8 mouse cellular contexts compared by ENCODE assay signal in the genomic region with DNA sequence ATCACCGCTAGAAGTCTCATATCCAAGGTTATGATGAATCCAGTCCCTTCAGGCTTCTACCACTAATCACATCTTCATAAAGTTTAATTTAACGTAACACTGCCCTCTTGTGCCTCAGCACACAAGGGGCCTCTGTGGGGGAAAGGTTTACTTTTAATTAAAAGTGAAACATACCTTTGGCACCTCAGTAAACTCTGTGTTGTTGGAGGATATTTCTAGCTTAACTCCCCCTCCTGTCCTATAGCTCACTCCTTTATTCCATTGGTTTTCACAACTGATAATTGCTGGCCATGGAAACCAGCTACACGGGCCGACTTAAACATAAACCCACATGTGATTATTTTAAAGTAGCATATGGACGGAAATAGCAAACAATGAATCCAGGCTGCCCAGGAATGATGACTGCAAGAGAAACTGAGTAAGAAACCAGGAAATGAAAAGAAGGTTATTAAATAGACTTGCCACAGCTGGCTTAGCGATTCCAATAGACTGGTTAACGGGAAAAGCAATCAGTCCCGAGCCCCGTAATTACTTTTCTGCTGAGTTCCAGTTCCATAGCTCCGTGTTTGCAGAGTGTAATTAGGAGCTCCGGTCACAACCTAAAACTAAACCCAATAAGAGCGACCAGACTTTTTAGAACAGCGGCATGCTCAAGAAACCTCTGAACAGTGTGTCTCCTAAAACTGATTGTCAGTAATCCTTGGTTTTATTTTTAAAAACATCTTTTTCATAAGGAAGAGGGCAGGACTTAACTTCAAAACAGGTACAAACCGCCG.
DNase-seq lines count a peak whose midpoint lies in the region; ATAC-seq and TF ChIP-seq lines count a peak whose summit lies in the region.
"Had no signal": no experiment of that assay in that cellular context is flagged by ENCODE, and none has a peak within 500 bp of the region (broad histone marks: within the 10 kb centered on the region; RNA-seq: fewer than 3 reads in every experiment).

No protein-coding gene starts in this region.

- ATAC-seq in embryonic facial prominence, embryonic 14.5 days (ENCODE audit: low read depth) = 0 out of 2 replicates have a peak, but pooled peaks have one; percentile 41
- no peak for ATAC-seq in intestine, embryonic 14.5 days (replicated peaks; ENCODE audit: low FRiP score, low TSS enrichment, low read depth)

- 34% methylated on average over 15 of the region's 15 CpGs for WGBS in embryonic facial prominence, embryonic 14.5 days
- 31% methylated on average over 15 of the region's 15 CpGs for WGBS in intestine, embryonic 14.5 days

- H3K27me3 ChIP-seq in embryonic facial prominence, embryonic 14.5 days (replicated peaks; ENCODE audit: control insufficient read depth, insufficient read depth, low read length) = no peaks in the 10 kb centered on the region
- H3K27me3 ChIP-seq in intestine, embryonic 14.5 days (replicated peaks; ENCODE audit: control insufficient read depth, insufficient read depth, low read length) = no peaks in the 10 kb centered on the region
- H3K27me3 ChIP-seq: liver, embryonic 13.5 days had no signal

- no peak overlapping the region for H3K9ac ChIP-seq in embryonic facial prominence, embryonic 14.5 days (ENCODE audit: low read depth, low read length)
- no peak overlapping the region for H3K9ac ChIP-seq in intestine, embryonic 14.5 days (ENCODE audit: low read length)
- H3K9ac ChIP-seq: liver, embryonic 13.5 days had no signal

- H3K9me3 ChIP-seq in embryonic facial prominence, embryonic 14.5 days (ENCODE audit: control insufficient read depth, low read length) = no peaks in the 10 kb centered on the region
- no peaks in the 10 kb centered on the region for H3K9me3 ChIP-seq in intestine, embryonic 14.5 days (ENCODE audit: control insufficient read depth, low read length)
- H3K9me3 ChIP-seq: liver, embryonic 13.5 days had no signal

- H3K27ac ChIP-seq in left cerebral cortex, adult 2 months = no peak overlapping the region
- no peak overlapping the region for H3K27ac ChIP-seq in embryonic facial prominence, embryonic 14.5 days (replicated peaks; ENCODE audit: low read depth, low read length)
- H3K27ac ChIP-seq in intestine, embryonic 14.5 days (ENCODE audit: low read depth) = no peak overlapping the region
- H3K27ac ChIP-seq: liver, embryonic 13.5 days had no signal

- peaks cover 9% of the 10 kb centered on the region; the same call in 1 of the 2 replicates for H3K4me1 ChIP-seq in embryonic facial prominence, embryonic 14.5 days (ENCODE audit: control insufficient read depth, insufficient read depth, low read length)
- H3K4me1 ChIP-seq in intestine, embryonic 14.5 days (replicated peaks; ENCODE audit: control insufficient read depth, insufficient read depth, low read length) = 0 out of 2 replicates have a peak, but pooled peaks cover 2% of the 10 kb centered on the region
- H3K4me1 ChIP-seq: liver, embryonic 13.5 days had no signal

- H3K4me3 ChIP-seq in left cerebral cortex, adult 2 months = 0 out of 2 replicates have a peak overlapping the region, but pooled peaks have one; percentile 1
- peak overlapping the region; percentile 9; the same call in 1 of the 2 replicates for H3K4me3 ChIP-seq in embryonic facial prominence, embryonic 14.5 days (ENCODE audit: low read depth, low read length)
- H3K4me3 ChIP-seq in intestine, embryonic 14.5 days (ENCODE audit: low read depth, low read length) = no peak overlapping the region
- H3K4me3 ChIP-seq: liver, embryonic 13.5 days had no signal

- peak; percentile 64 for TF ChIP-seq CTCF in left cerebral cortex, adult 2 months (IDR thresholded peaks at IDR 0.05)

- intact Hi-C loops in left cerebral cortex, adult 2 months (cut with DNase I) = loop anchor here (1.0 to 10.0 kb wide), 2 partner anchors 599 to 758 kb away; partner anchors contain the start of gene Adamts9
- intact Hi-C loops in left cerebral cortex, postnatal 10 days (cut with DNase I) = no loop called here

- no peak for DNase-seq in left cerebral cortex, adult 2 months (ENCODE audit: extremely low spot score in 1 of 2, low spot score in 2 of 2)
- DNase-seq in left cerebral cortex, postnatal 10 days (ENCODE audit: extremely low spot score in 1 of 2, low spot score in 2 of 2) = no peak
- DNase-seq in embryonic facial prominence, embryonic 14.5 days (ENCODE audit: low spot score) = peak; percentile 58
- DNase-seq in intestine, embryonic 14.5 days (ENCODE audit: low spot score) = peak; percentile 53
- DNase-seq in lung, postnatal 14 days = peak; percentile 19
- no peak for DNase-seq in testis, postnatal 10 days (ENCODE audit: low spot score)
- no peak for DNase-seq in thymus, postnatal 25 days
- DNase-seq: liver, embryonic 13.5 days had no signal

- peak overlapping the region; percentile 48 for H3K4me2 ChIP-seq in embryonic facial prominence, embryonic 14.5 days (ENCODE audit: low read depth, low read length)
- H3K4me2 ChIP-seq in intestine, embryonic 14.5 days (ENCODE audit: low read length) = peak overlapping the region; percentile 33
- H3K4me2 ChIP-seq: liver, embryonic 13.5 days had no signal

- H3K36me3 ChIP-seq in embryonic facial prominence, embryonic 14.5 days (ENCODE audit: control insufficient read depth, insufficient read depth, low read length) = no peaks in the 10 kb centered on the region
- H3K36me3 ChIP-seq in intestine, embryonic 14.5 days (ENCODE audit: control insufficient read depth, insufficient read depth, low read length) = no peaks in the 10 kb centered on the region
- H3K36me3 ChIP-seq: liver, embryonic 13.5 days had no signal

Comparison
In these comparisons a context has a peak if more than half of its experiments do, and no peak if none do; other contexts are left out.
1. DNase-seq: peak in embryonic facial prominence, embryonic 14.5 days (single experiment), intestine, embryonic 14.5 days (single experiment) and lung, postnatal 14 days (single experiment); none in left cerebral cortex, adult 2 months (0 of 2), left cerebral cortex, postnatal 10 days (0 of 2), testis, postnatal 10 days (single experiment) and thymus, postnatal 25 days (single experiment).